Mouse (Mus musculus) myocyte (in vitro differentiated cells): ENCODE results near the gene Pzp. TPM values are rescaled to one million over a fixed set of nuclear protein-coding genes. Genes with fewer than 3 reads are reported as not detected.

Source experiments
- H3K27me3 ChIP-seq: one replicate; pipeline ENCODE4 v1.6.1; 2011; ENCODE audit not compliant: control insufficient read depth, insufficient read depth, insufficient read length
- H3K36me3 ChIP-seq: one replicate; pipeline ENCODE4 v1.6.1; 2011; ENCODE audit not compliant: control insufficient read depth, insufficient read depth
- H3K4me2 ChIP-seq: one replicate; pipeline ENCODE4 v1.6.1; 2011; ENCODE audit warnings: low read depth, control low read depth
- H3K4me3 ChIP-seq: one replicate; pipeline ENCODE4 v1.5.1; 2011; ENCODE audit warnings: mild to moderate bottlenecking, control low read depth, moderate library complexity
- H3K79me2 ChIP-seq: one replicate; pipeline ENCODE4 v1.6.1; 2011; ENCODE audit not compliant: control insufficient read depth, insufficient read depth
- H3ac ChIP-seq: one replicate; pipeline ENCODE4 v1.6.1; 2011; ENCODE audit not compliant: control insufficient read depth, insufficient read length
- CEBPB ChIP-seq: IDR thresholded peaks from 2 replicates; pipeline ENCODE4 v1.6.1; 2011; ENCODE audit warnings: mild to moderate bottlenecking, moderate library complexity; ENCODE audit not compliant: poor library complexity, insufficient read depth, severe bottlenecking
- E2F4 ChIP-seq: IDR thresholded peaks from one replicate; pipeline ENCODE4 v1.6.1; 2011; ENCODE audit warnings: mild to moderate bottlenecking, control low read depth, moderate library complexity; ENCODE audit not compliant: insufficient read depth
- MAX ChIP-seq: IDR thresholded peaks from one replicate; pipeline ENCODE4 v1.6.1; 2011; ENCODE audit warnings: low read depth, mild to moderate bottlenecking, control low read depth
- MYOD1 ChIP-seq, 3 experiments: IDR thresholded peaks; one replicate each; pipeline ENCODE4 v1.6.1; 2011; ENCODE audit warnings: control low read depth in 2 of 3, low read depth in 2 of 3, mild to moderate bottlenecking in 2 of 3, moderate library complexity in 1 of 3; ENCODE audit not compliant: insufficient read length in 2 of 3, control insufficient read depth in 1 of 3
- MYOG ChIP-seq, 3 experiments: IDR thresholded peaks; one replicate each; pipeline ENCODE4 v1.6.1; 2011; ENCODE audit warnings: control low read depth in 2 of 3, low read depth in 2 of 3, mild to moderate bottlenecking in 2 of 3; ENCODE audit not compliant: insufficient read length in 2 of 3, control insufficient read depth in 1 of 3, insufficient read depth in 1 of 3
- POLR2A ChIP-seq: IDR thresholded peaks from one replicate; pipeline ENCODE4 v1.6.1; 2011; ENCODE audit warnings: low read depth, mild to moderate bottlenecking, control low read depth, moderate library complexity; ENCODE audit not compliant: insufficient read length
- POLR2AphosphoS2 ChIP-seq: IDR thresholded peaks from one replicate; pipeline ENCODE4 v1.6.1; 2011; ENCODE audit warnings: low read depth, control low read depth; ENCODE audit not compliant: insufficient read length
- REST ChIP-seq: IDR thresholded peaks from one replicate; pipeline ENCODE4 v1.6.1; 2011; ENCODE audit warnings: mild to moderate bottlenecking, control low read depth, moderate library complexity; ENCODE audit not compliant: insufficient read depth, insufficient read length
- SRF ChIP-seq: IDR thresholded peaks from one replicate; pipeline ENCODE4 v1.6.1; 2011; ENCODE audit warnings: low read depth; ENCODE audit not compliant: control insufficient read depth, insufficient read length
- TCF12 ChIP-seq: IDR thresholded peaks from one replicate; pipeline ENCODE4 v1.6.1; 2011; ENCODE audit warnings: mild to moderate bottlenecking, control low read depth; ENCODE audit not compliant: poor library complexity, insufficient read depth, severe bottlenecking
- TCF3 ChIP-seq: IDR thresholded peaks from one replicate; pipeline ENCODE4 v1.6.1; 2011; ENCODE audit warnings: low read depth, control low read depth; ENCODE audit not compliant: insufficient read length
- USF1 ChIP-seq: IDR thresholded peaks from one replicate; pipeline ENCODE4 v1.6.1; 2011; ENCODE audit warnings: low read depth, mild to moderate bottlenecking, control low read depth, moderate library complexity
- polyA plus RNA-seq: library from polyadenylated mRNA; unstranded; fragments of >200 nt; fragmentation: generic; extraction: Trizol; gene quantifications from one replicate; pipeline ENCODE4 v1.2.1, GENCODE M21; 2012; ENCODE audit warnings: missing spikeins

Gene Pzp
- polyA plus RNA-seq, 1 experiment = not detected

DNA sequence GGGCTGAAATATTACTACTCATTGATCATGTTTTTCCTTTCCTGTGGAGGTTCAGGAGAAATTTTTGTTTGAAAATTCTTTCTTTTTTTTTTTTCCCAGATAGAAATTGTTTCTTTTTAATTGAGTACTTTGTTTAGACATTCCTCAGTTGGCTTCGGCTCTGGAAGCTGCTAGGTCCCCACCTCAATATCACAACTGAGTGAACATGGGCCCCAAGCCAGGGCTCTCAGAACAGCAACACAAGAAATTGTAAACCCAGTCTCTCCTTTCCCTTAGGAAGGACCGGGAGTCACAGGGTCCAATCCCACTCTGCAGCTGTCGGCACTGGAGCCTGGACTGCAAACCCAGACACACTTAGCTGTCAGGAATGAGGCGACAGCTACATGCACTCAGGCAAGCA, 2.0 kb upstream of the Pzp start:
- no peaks in the 10 kb centered on the region for H3K36me3 ChIP-seq
- H3K4me3 ChIP-seq = no peak overlapping the region
- H3K27me3 ChIP-seq = no peaks in the 10 kb centered on the region
- no peak overlapping the region for H3ac ChIP-seq
- H3K4me2 ChIP-seq = no peak overlapping the region
- TF ChIP-seq REST (no peak), USF1 (no peak), TCF3 (no peak), MAX (no peak), POLR2A (no peak), E2F4 (no peak), MYOD1 (IDR thresholded peaks at IDR 0.05; ENCODE audit: control insufficient read depth in 1 of 3, insufficient read length in 2 of 3, low read depth in 2 of 3) (no peak), SRF (no peak), TCF12 (no peak), MYOG (IDR thresholded peaks at IDR 0.05; ENCODE audit: control insufficient read depth in 1 of 3, insufficient read depth in 1 of 3, insufficient read length in 2 of 3, low read depth in 2 of 3) (no peak), CEBPB (no peak), POLR2AphosphoS2 (no peak)
- H3K79me2 ChIP-seq = no peaks in the 10 kb centered on the region

DNA sequence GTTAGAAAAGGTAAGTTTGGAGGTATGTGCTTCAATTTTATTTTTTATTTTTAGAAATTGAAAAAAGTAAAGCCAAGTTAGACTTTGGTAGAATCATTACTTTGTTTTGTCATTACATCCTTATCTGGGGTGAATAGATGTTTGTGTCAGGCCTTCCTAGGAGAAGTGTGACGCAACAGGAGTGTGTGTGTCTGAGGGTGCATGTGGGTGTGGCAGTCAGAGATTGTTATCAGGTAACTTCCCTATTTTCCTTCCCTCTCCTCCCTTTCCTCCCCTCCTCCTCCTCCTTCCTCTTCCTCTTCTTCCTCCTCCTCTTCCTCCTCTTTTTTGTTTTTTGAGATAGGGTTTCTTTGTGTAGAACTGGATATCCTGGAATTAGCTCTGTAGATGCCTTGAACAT, 590 bp upstream of the Pzp start:
- no peak overlapping the region for H3K4me3 ChIP-seq
- TF ChIP-seq POLR2A = no peak
- TF ChIP-seq MYOD1 (IDR thresholded peaks at IDR 0.05; ENCODE audit: control insufficient read depth in 1 of 3, insufficient read length in 2 of 3, low read depth in 2 of 3) = no peak
- no peak for TF ChIP-seq REST
- no peaks in the 10 kb centered on the region for H3K27me3 ChIP-seq
- H3ac ChIP-seq = no peak overlapping the region
- H3K4me2 ChIP-seq = no peak overlapping the region
- no peaks in the 10 kb centered on the region for H3K36me3 ChIP-seq
- H3K79me2 ChIP-seq = no peaks in the 10 kb centered on the region

DNA sequence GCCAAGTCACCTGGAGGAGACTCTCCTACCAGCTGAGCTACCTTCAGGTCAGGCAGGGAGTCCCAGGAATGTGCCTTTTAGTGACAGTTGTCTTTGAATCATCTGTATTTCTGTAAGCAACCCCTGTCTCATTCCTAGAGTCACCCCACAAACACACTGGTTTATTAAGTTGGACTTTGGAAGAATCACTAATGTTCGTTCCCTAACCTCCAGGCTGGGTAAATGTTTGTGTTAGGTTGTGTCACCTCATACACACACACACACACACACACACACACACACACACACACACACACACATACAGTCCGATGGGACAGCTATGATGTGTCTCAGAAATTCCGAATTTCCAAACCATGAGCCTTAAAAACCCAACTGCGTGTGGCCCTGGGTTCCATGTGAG, 719 bp downstream of the Pzp start:
- Histone ChIP-seq H3K27me3 (no peaks in the 10 kb centered on the region), H3K36me3 (no peaks in the 10 kb centered on the region), H3K4me3 (no peak overlapping the region), H3ac (no peak overlapping the region), H3K79me2 (no peaks in the 10 kb centered on the region), H3K4me2 (no peak overlapping the region)
- TF ChIP-seq SRF (no peak), MYOG (IDR thresholded peaks at IDR 0.05; ENCODE audit: control insufficient read depth in 1 of 3, insufficient read depth in 1 of 3, insufficient read length in 2 of 3, low read depth in 2 of 3) (no peak), MAX (no peak)

DNA sequence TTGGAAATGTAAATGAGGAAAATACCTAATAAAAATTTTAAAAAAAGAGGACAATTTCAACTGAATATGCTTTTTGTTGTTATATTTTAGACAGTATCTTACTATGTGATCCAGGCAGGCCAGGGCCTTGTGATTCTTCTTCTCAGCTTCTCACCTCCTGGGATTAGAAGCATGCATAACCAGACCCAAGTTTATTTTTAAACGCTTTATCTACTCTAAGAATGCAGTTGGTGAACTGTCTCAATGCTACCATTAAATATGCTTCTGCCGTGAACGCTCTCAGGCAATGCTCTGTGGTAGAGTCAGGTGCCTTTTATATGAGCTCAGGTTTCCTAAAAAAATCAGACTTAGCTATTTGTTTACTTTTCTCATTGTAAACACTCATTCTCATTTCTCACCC, 3.2 kb downstream of the Pzp start:
- Histone ChIP-seq H3K79me2 (no peaks in the 10 kb centered on the region), H3K36me3 (no peaks in the 10 kb centered on the region), H3K27me3 (no peaks in the 10 kb centered on the region), H3ac (no peak overlapping the region), H3K4me3 (no peak overlapping the region), H3K4me2 (no peak overlapping the region)
- TF ChIP-seq MAX (no peak), MYOD1 (IDR thresholded peaks at IDR 0.05; ENCODE audit: control insufficient read depth in 1 of 3, insufficient read length in 2 of 3, low read depth in 2 of 3) (no peak), E2F4 (no peak), USF1 (no peak), TCF3 (no peak), MYOG (IDR thresholded peaks at IDR 0.05; ENCODE audit: control insufficient read depth in 1 of 3, insufficient read depth in 1 of 3, insufficient read length in 2 of 3, low read depth in 2 of 3) (no peak), SRF (no peak), TCF12 (no peak), POLR2A (no peak), REST (no peak), POLR2AphosphoS2 (no peak), CEBPB (no peak)

DNA sequence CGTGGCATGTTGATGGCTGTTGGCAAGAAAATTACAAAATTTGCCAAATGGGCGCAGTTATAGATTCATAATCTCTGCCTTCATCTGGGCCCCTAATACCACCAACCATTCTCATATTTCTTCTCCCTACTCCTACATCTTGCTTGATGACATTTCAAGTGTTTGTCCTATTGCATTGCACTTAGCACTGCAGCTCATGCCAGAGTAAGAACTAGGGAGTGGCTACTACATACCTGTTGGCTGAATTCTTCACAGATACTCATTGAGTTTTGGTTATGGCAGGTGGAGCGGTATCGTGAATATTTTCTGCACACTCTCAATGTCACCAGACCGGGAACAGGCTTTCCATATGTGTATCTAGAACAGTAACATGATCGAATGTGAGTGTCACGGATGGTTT, 7.4 kb downstream of the Pzp start:
- no peak overlapping the region for H3K4me2 ChIP-seq
- no peaks in the 10 kb centered on the region for H3K79me2 ChIP-seq
- no peaks in the 10 kb centered on the region for H3K36me3 ChIP-seq
- no peak overlapping the region for H3K4me3 ChIP-seq
- no peak overlapping the region for H3ac ChIP-seq
- H3K27me3 ChIP-seq = no peaks in the 10 kb centered on the region
- TF ChIP-seq USF1 (no peak), TCF3 (no peak), POLR2A (no peak), REST (no peak), E2F4 (no peak), POLR2AphosphoS2 (no peak), SRF (no peak), MYOG (IDR thresholded peaks at IDR 0.05; ENCODE audit: control insufficient read depth in 1 of 3, insufficient read depth in 1 of 3, insufficient read length in 2 of 3, low read depth in 2 of 3) (no peak), TCF12 (no peak), MYOD1 (IDR thresholded peaks at IDR 0.05; ENCODE audit: control insufficient read depth in 1 of 3, insufficient read length in 2 of 3, low read depth in 2 of 3) (no peak), MAX (no peak), CEBPB (no peak)
